Mouse (Mus musculus) thymus, adult 2 months (tissue): ENCODE results near the gene Zyx. TPM values are rescaled to one million over a fixed set of nuclear protein-coding genes. Genes with fewer than 3 reads are reported as not detected.

Experiments
- DNase-seq: peaks from one replicate; pipeline ENCODE4 v3.0.0; 2021
- H3K27ac ChIP-seq: fragments of 200-500 bp; 2 replicates; pipeline ENCODE4 v1.5.1; 2012; ENCODE audit warnings: low read length, control low read depth; ENCODE audit not compliant: control insufficient read depth, insufficient read depth
- H3K27me3 ChIP-seq: fragments of 200-500 bp; 2 replicates; pipeline ENCODE4 v1.6.1; 2012; ENCODE audit warnings: mild to moderate bottlenecking, low read length, moderate library complexity, mixed read lengths; ENCODE audit not compliant: control insufficient read depth, insufficient read depth
- H3K36me3 ChIP-seq: fragments of 200-500 bp; 2 replicates; pipeline ENCODE4 v1.6.1; 2012; ENCODE audit warnings: mild to moderate bottlenecking, low read length, moderate library complexity; ENCODE audit not compliant: control insufficient read depth, insufficient read depth
- H3K4me1 ChIP-seq: fragments of 200-500 bp; replicated peaks from 2 replicates; pipeline ENCODE4 v1.6.1; 2012; ENCODE audit warnings: low read length; ENCODE audit not compliant: control insufficient read depth, insufficient read depth
- H3K4me3 ChIP-seq: fragments of 200-500 bp; 2 replicates; pipeline ENCODE4 v1.5.1; 2012; ENCODE audit warnings: mild to moderate bottlenecking, low read length, control low read depth, moderate library complexity; ENCODE audit not compliant: control insufficient read depth, insufficient read depth
- CTCF ChIP-seq: fragments of 200-500 bp; IDR thresholded peaks from 2 replicates; pipeline ENCODE4 v1.5.1; 2012; ENCODE audit warnings: mild to moderate bottlenecking, control low read depth, low read length, moderate library complexity, borderline replicate concordance; ENCODE audit not compliant: control insufficient read depth, poor library complexity, insufficient read depth; ENCODE audit errors: extremely low read depth
- POLR2A ChIP-seq: fragments of 200-500 bp; IDR thresholded peaks from 2 replicates; pipeline ENCODE4 v1.6.1; 2012; ENCODE audit warnings: mild to moderate bottlenecking, low read length, control low read depth, moderate library complexity; ENCODE audit not compliant: control insufficient read depth, poor library complexity, insufficient read depth; ENCODE audit errors: extremely low read depth
- WGBS: fragments of 180-500 bp; shearing (Covaris S2); methylation state at CpG from one replicate; pipeline ENCODE4 v1.1.7; 2018; 5-methylcytosine and 5-hydroxymethylcytosine counted together
- polyA plus RNA-seq: library from polyadenylated mRNA; depleted of rRNA; stranded (reverse); fragments of >200 nt; gene quantifications from 2 replicates; pipeline ENCODE4 v1.2.3, GENCODE M21; 2012

Gene Zyx
- polyA plus RNA-seq, 1 experiment, result 209 TPM

DNA sequence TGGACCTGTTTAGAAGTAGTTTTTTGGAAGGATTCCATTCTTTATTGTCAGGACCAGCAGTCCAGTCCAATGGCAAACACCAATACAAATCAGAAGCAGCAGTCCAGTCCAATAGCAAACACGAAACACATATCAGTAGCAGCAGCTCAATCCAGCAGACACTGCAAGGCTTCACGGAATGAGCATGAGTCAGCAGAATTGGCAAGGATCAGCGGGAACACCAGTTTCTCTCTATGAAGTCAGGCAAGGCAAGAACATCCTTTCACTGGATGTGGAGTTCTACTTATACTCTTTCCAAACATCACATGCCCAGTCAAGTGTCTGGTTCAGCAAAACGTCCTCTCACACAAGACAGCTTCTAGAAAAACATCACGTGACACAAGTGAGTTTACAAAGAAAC is 9.4 kb upstream of the Zyx start:
- Histone ChIP-seq H3K27ac (no peak overlapping the region), H3K4me1 (peaks cover 18% of the 10 kb centered on the region), H3K36me3 (no peaks in the 10 kb centered on the region), H3K27me3 (no peaks in the 10 kb centered on the region), H3K4me3 (no peak overlapping the region)
- no peak for DNase-seq
- WGBS, result 90% methylated on average over 5 of the region's 5 CpGs
- TF ChIP-seq POLR2A (no peak), CTCF (no peak)

DNA sequence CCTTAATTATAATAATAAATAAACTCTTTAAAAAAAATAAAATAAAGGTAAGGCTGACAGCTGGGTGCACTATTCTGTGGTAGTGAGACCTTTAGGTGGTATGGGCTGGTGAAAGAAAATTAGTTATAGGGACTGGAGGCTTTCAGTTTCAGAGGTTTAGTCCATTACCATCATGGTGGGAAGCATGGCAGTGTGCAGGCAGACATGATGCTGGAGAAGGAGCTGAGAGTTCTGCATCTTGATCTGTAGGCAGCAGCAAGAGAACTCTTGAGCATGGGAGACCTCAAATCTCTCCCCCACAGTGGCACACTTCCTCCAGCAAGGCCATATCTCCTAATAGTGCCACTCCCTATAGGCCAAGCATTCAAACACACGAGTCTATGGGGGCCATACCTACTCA is 7.3 kb upstream of the Zyx start:
- H3K4me1 ChIP-seq, result peaks cover 18% of the 10 kb centered on the region
- H3K27me3 ChIP-seq, result no peaks in the 10 kb centered on the region
- no peak for DNase-seq
- WGBS, result 85% methylated on average over 1 of the region's 1 CpGs
- H3K4me3 ChIP-seq, result no peak overlapping the region
- TF ChIP-seq CTCF, result no peak
- TF ChIP-seq POLR2A, result no peak
- H3K36me3 ChIP-seq, result no peaks in the 10 kb centered on the region
- peak overlapping the region; percentile 61 for H3K27ac ChIP-seq

DNA sequence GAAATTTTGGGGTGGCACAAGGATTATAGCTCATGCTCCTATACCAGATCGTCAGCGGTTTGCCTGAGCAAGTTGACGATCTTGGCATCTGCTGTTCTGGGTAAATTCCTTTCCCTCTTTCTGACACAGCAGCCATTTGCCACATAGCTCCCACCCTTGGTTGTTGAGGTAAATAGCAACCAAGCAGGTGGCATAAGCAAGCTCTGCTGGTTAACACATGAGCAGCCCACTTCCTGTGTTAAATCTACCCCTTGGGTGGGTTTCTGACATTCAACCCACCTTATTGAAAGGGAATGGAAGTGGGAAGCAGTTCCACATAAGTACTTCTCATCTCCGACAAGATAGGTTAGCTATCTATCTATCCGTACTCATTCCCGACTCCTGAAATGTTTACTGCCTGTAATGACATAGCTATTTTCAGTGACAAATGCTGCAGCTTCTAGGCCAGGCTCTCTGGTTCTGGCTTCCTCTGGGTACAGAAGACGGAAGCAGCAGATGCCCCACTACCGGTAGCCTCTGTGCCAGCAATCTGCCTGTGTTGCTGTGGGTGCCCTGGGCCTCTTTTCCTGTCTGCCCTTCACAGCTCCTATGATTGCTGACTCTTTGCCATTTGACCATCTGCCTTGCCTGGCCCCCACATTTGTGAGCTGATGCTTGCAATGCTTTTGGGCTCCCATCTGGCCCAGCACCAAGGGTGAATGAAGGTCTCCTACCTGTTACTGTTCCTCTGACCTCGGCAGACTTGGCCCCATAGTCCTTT is 5.9 kb upstream of the Zyx start:
- DNase-seq, result peak; percentile 71
- Histone ChIP-seq H3K36me3 (no peaks in the 10 kb centered on the region), H3K27me3 (no peaks in the 10 kb centered on the region), H3K4me1 (peaks cover 18% of the 10 kb centered on the region), H3K27ac (peak overlapping the region; percentile 98), H3K4me3 (no peak overlapping the region)
- 15% methylated on average over 9 of the region's 9 CpGs for WGBS
- TF ChIP-seq POLR2A (0 out of 2 replicates have a peak, but pooled peaks have one; percentile 27), CTCF (0 out of 2 replicates have a peak, but pooled peaks have one; percentile 15)

DNA sequence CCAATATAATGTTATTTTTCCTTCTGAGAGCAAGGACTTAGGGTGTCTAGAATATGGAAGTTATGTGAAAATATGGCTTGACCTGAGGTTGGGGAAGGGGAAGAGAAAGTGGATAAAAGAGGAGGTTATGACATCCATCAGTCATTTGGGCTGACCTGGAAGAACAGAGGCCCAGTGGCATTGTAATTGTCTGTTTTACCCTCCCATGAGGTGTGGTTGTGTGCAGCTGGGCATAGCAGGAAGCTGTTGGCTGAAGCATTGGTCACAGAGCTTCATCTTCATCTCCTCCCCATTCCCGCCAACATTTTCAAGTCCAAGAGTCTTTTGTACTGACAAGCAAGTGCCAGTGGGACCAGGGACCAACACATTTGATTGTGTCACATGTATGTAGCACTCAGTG is 5.2 kb upstream of the Zyx start:
- WGBS, result 50% methylated on average over 1 of the region's 1 CpGs
- TF ChIP-seq POLR2A (no peak), CTCF (no peak)
- Histone ChIP-seq H3K4me1 (peaks cover 23% of the 10 kb centered on the region), H3K27ac (peak overlapping the region; percentile 98), H3K4me3 (no peak overlapping the region), H3K36me3 (no peaks in the 10 kb centered on the region), H3K27me3 (no peaks in the 10 kb centered on the region)
- no peak for DNase-seq

DNA sequence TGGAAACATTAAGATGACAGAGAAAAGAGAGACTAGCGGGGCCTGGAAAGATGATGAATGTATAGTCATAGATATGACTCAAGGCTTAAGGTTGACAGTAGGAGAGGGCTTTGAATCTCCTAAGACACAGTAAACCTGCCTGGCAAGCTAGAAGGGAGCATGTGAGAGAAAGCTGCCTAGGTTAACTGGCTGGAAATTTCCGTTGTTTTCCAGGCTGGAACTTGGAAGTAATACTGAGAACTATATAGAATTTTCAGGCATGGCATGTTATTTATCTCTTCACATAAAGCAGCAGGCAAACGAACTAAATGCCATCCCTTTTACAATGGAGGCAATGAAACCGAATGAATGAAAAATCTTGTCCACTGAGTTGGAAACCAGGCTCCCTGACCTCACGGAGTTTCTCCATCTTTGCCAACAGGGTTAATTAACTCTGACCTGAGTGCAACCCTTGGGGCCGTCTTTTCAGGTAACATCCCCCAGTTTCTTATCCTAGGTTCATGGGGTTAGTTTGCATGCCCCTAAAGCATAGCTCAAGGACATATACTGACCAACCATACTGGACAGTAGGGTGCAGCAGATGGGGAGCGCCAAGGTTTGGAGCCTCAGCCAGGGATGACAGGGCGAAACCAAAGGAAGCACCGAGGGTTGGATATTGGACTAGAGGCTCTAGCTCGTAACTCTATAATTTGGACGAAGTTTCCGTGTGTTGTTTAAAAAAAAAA is 987 bp upstream of the Zyx start:
- no peak for TF ChIP-seq POLR2A
- H3K4me3 ChIP-seq, result no peak overlapping the region
- no peaks in the 10 kb centered on the region for H3K36me3 ChIP-seq
- H3K27me3 ChIP-seq, result no peaks in the 10 kb centered on the region
- WGBS, result 61% methylated on average over 12 of the region's 12 CpGs
- H3K4me1 ChIP-seq, result peaks cover 39% of the 10 kb centered on the region
- H3K27ac ChIP-seq, result no peak overlapping the region
- no peak for DNase-seq

DNA sequence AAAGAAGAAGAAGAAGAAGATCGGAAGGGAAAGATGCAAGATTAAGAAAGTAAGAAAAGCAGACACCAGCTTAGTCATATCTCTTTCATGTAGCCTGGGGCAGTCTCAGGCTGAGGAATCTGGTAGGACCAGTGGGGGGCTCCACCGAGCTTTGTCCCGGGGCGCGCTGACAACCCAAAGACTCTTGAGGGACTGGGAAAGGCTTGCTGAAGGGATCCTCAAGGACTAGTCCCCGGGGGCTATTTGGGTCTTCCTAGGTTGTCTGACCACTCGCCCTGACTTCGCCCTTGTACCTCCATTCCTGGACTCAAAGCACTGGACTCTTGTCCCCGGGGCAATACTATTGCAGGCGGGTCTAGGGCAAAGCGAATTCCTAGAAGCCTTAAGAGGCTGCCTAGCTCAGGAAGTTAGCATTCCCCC is 414 bp upstream of the Zyx start:
- under 1% methylated on average over 11 of the region's 11 CpGs for WGBS
- peak overlapping the region; percentile 32; the same call in 1 of the 2 replicates for H3K27ac ChIP-seq
- H3K4me1 ChIP-seq, result peaks cover 38% of the 10 kb centered on the region
- peak; percentile 84 for DNase-seq
- no peaks in the 10 kb centered on the region for H3K36me3 ChIP-seq
- H3K4me3 ChIP-seq, result peak overlapping the region; percentile 85
- no peaks in the 10 kb centered on the region for H3K27me3 ChIP-seq
- TF ChIP-seq POLR2A (no peak), CTCF (peak; percentile 69)
